ENCODE assay signal across 12 mouse cellular contexts in genomic region chr4:131924096-131924810, GRCm38 (mm10). TPM values are rescaled to one million over a fixed set of nuclear protein-coding genes. Genes with fewer than 3 reads are reported as not detected.
DNase-seq lines count a peak whose midpoint lies in the region; ATAC-seq lines count a peak whose summit lies in the region.
"Had no signal": no experiment of that assay in that cellular context is flagged by ENCODE, and none has a peak within 500 bp of the region (broad histone marks: within the 10 kb centered on the region; RNA-seq: fewer than 3 reads in every experiment).

No protein-coding gene starts in this region.

- 51% methylated on average over 6 of the region's 6 CpGs for WGBS in intestine, embryonic 14.5 days
- 57% methylated on average over 6 of the region's 6 CpGs for WGBS in intestine, embryonic 15.5 days

- H3K36me3 ChIP-seq in intestine, embryonic 14.5 days (ENCODE audit: control insufficient read depth, insufficient read depth, low read length) = peaks cover 49% of the 10 kb centered on the region
- 0 out of 2 replicates have a peak, but pooled peaks cover 3% of the 10 kb centered on the region for H3K36me3 ChIP-seq in intestine, embryonic 15.5 days

- DNase-seq in adrenal gland, postnatal 14 days = peak; percentile 52
- no peak for DNase-seq in adrenal gland, adult 8-10 months
- peak; percentile 48 for DNase-seq in intestine, embryonic 14.5 days (ENCODE audit: low spot score)
- DNase-seq in retina, postnatal 1 day = peak; percentile 60
- no peak for DNase-seq in retina, embryonic 14.5 days (ENCODE audit: low spot score)
- DNase-seq in testis, postnatal 10 days (ENCODE audit: low spot score) = peak; percentile 86
- DNase-seq in gastrocnemius, adult 18-20 months (ENCODE audit: low spot score) = no peak
- DNase-seq: cerebellum, adult 2 months had no signal

- H3K9me3 ChIP-seq in intestine, embryonic 14.5 days (ENCODE audit: control insufficient read depth, low read length) = no peaks in the 10 kb centered on the region
- H3K9me3 ChIP-seq in intestine, embryonic 15.5 days = no peaks in the 10 kb centered on the region
- H3K9me3 ChIP-seq: neural tube, embryonic 13.5 days had no signal

- peaks cover 24% of the 10 kb centered on the region for H3K4me1 ChIP-seq in intestine, embryonic 14.5 days (replicated peaks; ENCODE audit: control insufficient read depth, insufficient read depth, low read length)
- H3K4me1 ChIP-seq in intestine, embryonic 15.5 days (replicated peaks) = peaks cover 39% of the 10 kb centered on the region

- no peak overlapping the region for H3K4me3 ChIP-seq in intestine, embryonic 14.5 days (ENCODE audit: low read depth, low read length)
- H3K4me3 ChIP-seq in intestine, embryonic 15.5 days (replicated peaks) = no peak overlapping the region
- H3K4me3 ChIP-seq: neural tube, embryonic 13.5 days had no signal

- no peak for ATAC-seq in intestine, embryonic 14.5 days (replicated peaks; ENCODE audit: low FRiP score, low TSS enrichment, low read depth)
- ATAC-seq in intestine, embryonic 15.5 days = no peak
- ATAC-seq: activated CD4-positive, CD25-positive, alpha-beta regulatory T cell, adult 4 months had no signal

- H3K9ac ChIP-seq in intestine, embryonic 14.5 days (ENCODE audit: low read length) = no peak overlapping the region
- H3K9ac ChIP-seq in intestine, embryonic 15.5 days = no peak overlapping the region
- H3K9ac ChIP-seq: neural tube, embryonic 13.5 days had no signal

- H3K27me3 ChIP-seq in intestine, embryonic 14.5 days (replicated peaks; ENCODE audit: control insufficient read depth, insufficient read depth, low read length) = peaks cover 8% of the 10 kb centered on the region; the same call in 1 of the 2 replicates
- peaks cover 16% of the 10 kb centered on the region for H3K27me3 ChIP-seq in intestine, embryonic 15.5 days (replicated peaks)

- H3K4me2 ChIP-seq in intestine, embryonic 14.5 days (ENCODE audit: low read length) = no peak overlapping the region
- H3K4me2 ChIP-seq in intestine, embryonic 15.5 days (replicated peaks) = no peak overlapping the region
- H3K4me2 ChIP-seq: liver, embryonic 11.5 days; neural tube, embryonic 13.5 days had no signal

- no peak overlapping the region for H3K27ac ChIP-seq in intestine, embryonic 14.5 days (ENCODE audit: low read depth)
- H3K27ac ChIP-seq in intestine, embryonic 15.5 days = no peak overlapping the region
- H3K27ac ChIP-seq: neural tube, embryonic 13.5 days had no signal

RNA-seq across cellular contexts. Expression of gene Tmem200b, which starts 2.7 kb away (rescaled TPM):
- total RNA-seq in adrenal gland, postnatal 14 days (2021) = 8.7 TPM in 2 replicates
- total RNA-seq in adrenal gland, adult 8-10 months (2022) = 10 to 100 TPM in 3 of 4 experiments, 1 to 10 TPM in 1; 9.0 to 11.7 (median 10.9) TPM
- polyA plus RNA-seq in intestine, embryonic 14.5 days (2014; fragmentation: Nextera tagmentation; extraction: Ambion mirVana) = 1.9 and 2.3 TPM in 2 replicates
- polyA plus RNA-seq in intestine, embryonic 15.5 days (2015; fragmentation: Nextera tagmentation; extraction: Ambion mirVana) = 0.74 and 1.2 TPM in 2 replicates
- 1 to 10 TPM; 1.3 to 3.2 TPM for total RNA-seq in gastrocnemius, adult 18-20 months (2021)
- polyA plus RNA-seq: activated CD4-positive, CD25-positive, alpha-beta regulatory T cell, adult 4 months had no signal

RNA-seq across cellular contexts. Expression of gene Srsf4, which starts 50.8 kb away (rescaled TPM):
- 69.2 and 73.4 TPM in 2 replicates for total RNA-seq in adrenal gland, postnatal 14 days (2021)
- 10 to 100 TPM; 55.5 to 77.3 (median 63.0) TPM for total RNA-seq in adrenal gland, adult 8-10 months (2022)
- 102 and 103 TPM in 2 replicates for polyA plus RNA-seq in intestine, embryonic 14.5 days (2014; fragmentation: Nextera tagmentation; extraction: Ambion mirVana)
- 86.6 and 92.6 TPM in 2 replicates for polyA plus RNA-seq in intestine, embryonic 15.5 days (2015; fragmentation: Nextera tagmentation; extraction: Ambion mirVana)
- total RNA-seq in gastrocnemius, adult 18-20 months (2021) = 10 to 100 TPM; 28.0 TPM

Comparison
In these comparisons a context has a peak if more than half of its experiments do, and no peak if none do; other contexts are left out.
1. DNase-seq: peak in adrenal gland, postnatal 14 days (single experiment), intestine, embryonic 14.5 days (single experiment), retina, postnatal 1 day (single experiment) and testis, postnatal 10 days (single experiment); none in adrenal gland, adult 8-10 months (single experiment), retina, embryonic 14.5 days (single experiment) and gastrocnemius, adult 18-20 months (single experiment).